Mouse (Mus musculus) heart, postnatal 14 days (tissue): ENCODE measurements at regions not wholly inside any gene's neighbourhood (a gene's known extent, or its start where the extent isn't known, plus 50 kb on each side); places are given as distances from the start of the nearest gene placed in this dataset.

ENCODE experiments used
- DNase-seq, 2 experiments: peaks; one replicate each; pipeline ENCODE4 v3.0.0; 2021 to 2022
- intact Hi-C: fragments of 180-260 bp; cut with DNase I; formaldehyde crosslinking; loops from one replicate; pipeline ENCODE4 v1.15.1; 2025

GRCm38 (mm10) chr13:101237035-101237434 lies 403.8 kb upstream of the Slc30a5 start:
- intact Hi-C loops = no loop called here
- DNase-seq = no peak

- no peak for DNase-seq
- intact Hi-C loops = no loop called here
Observed at GRCm38 (mm10) chr13:101235846-101236245, 402.6 kb upstream of the Slc30a5 start.

- intact Hi-C loops = no loop called here
- DNase-seq = no peak
Observed at GRCm38 (mm10) chr13:101235110-101235509, 401.9 kb upstream of the Slc30a5 start.

GRCm38 (mm10) chr13:101234550-101234949 lies 401.3 kb upstream of the Slc30a5 start:
- DNase-seq = no peak
- intact Hi-C loops = no loop called here

- peak; percentile 6 to 9 for DNase-seq
- intact Hi-C loops = no loop called here
Observed at GRCm38 (mm10) chr13:101233843-101234281, 400.6 kb upstream of the Slc30a5 start.

- intact Hi-C loops = no loop called here
- DNase-seq = peak; percentile 39 to 63
Observed at GRCm38 (mm10) chr13:101233181-101233842, 400.1 kb upstream of the Slc30a5 start.

GRCm38 (mm10) chr13:101229861-101230260 lies 396.6 kb upstream of the Slc30a5 start:
- DNase-seq = no peak
- intact Hi-C loops = no loop called here

- intact Hi-C loops = no loop called here
- no peak for DNase-seq
Observed at GRCm38 (mm10) chr13:101225366-101225765, 392.1 kb upstream of the Slc30a5 start.

GRCm38 (mm10) chr13:101221331-101222043 lies 388.3 kb upstream of the Slc30a5 start:
- no peak for DNase-seq
- intact Hi-C loops = no loop called here

GRCm38 (mm10) chr13:101219568-101219967 lies 386.3 kb upstream of the Slc30a5 start:
- no peak for DNase-seq
- intact Hi-C loops = no loop called here

GRCm38 (mm10) chr13:101216897-101217480 lies 383.8 kb upstream of the Slc30a5 start:
- intact Hi-C loops = no loop called here
- DNase-seq = no peak

- intact Hi-C loops = no loop called here
Observed at GRCm38 (mm10) chr13:101216421-101216820, 383.2 kb upstream of the Slc30a5 start.

GRCm38 (mm10) chr13:101215792-101216221 lies 382.6 kb upstream of the Slc30a5 start:
- DNase-seq = no peak
- intact Hi-C loops = no loop called here

More at GRCm38 (mm10) chr13:101216421-101216820, 383.2 kb upstream of the Slc30a5 start:
- DNase-seq = no peak

- intact Hi-C loops = no loop called here
Observed at GRCm38 (mm10) chr13:101215131-101215641, 382.0 kb upstream of the Slc30a5 start.

GRCm38 (mm10) chr13:101214094-101214493 lies 380.9 kb upstream of the Slc30a5 start:
- intact Hi-C loops = no loop called here

More at GRCm38 (mm10) chr13:101215131-101215641, 382.0 kb upstream of the Slc30a5 start:
- DNase-seq = no peak

GRCm38 (mm10) chr13:101213121-101213916 lies 380.1 kb upstream of the Slc30a5 start:
- DNase-seq = no peak
- intact Hi-C loops = no loop called here

More at GRCm38 (mm10) chr13:101214094-101214493, 380.9 kb upstream of the Slc30a5 start:
- no peak for DNase-seq

GRCm38 (mm10) chr13:101212341-101212895 lies 379.2 kb upstream of the Slc30a5 start:
- no peak for DNase-seq
- intact Hi-C loops = no loop called here

- no peak for DNase-seq
- intact Hi-C loops = no loop called here
Observed at GRCm38 (mm10) chr13:101208788-101209187, 375.6 kb upstream of the Slc30a5 start.

- intact Hi-C loops = no loop called here
Observed at GRCm38 (mm10) chr13:101203463-101203862, 370.2 kb upstream of the Slc30a5 start.

More at GRCm38 (mm10) chr13:101203463-101203862, 370.2 kb upstream of the Slc30a5 start:
- DNase-seq = no peak
